Mouse (Mus musculus) cerebellum, postnatal 36 days (tissue): ENCODE results near the gene Pkd1l3.

ENCODE experiments used
- DNase-seq, 2 experiments: peaks; one replicate each; pipeline ENCODE4 v3.0.0; 2021 to 2022; ENCODE audit warnings: mixed read lengths in 2 of 2

Pkd1l3 gene

DNA sequence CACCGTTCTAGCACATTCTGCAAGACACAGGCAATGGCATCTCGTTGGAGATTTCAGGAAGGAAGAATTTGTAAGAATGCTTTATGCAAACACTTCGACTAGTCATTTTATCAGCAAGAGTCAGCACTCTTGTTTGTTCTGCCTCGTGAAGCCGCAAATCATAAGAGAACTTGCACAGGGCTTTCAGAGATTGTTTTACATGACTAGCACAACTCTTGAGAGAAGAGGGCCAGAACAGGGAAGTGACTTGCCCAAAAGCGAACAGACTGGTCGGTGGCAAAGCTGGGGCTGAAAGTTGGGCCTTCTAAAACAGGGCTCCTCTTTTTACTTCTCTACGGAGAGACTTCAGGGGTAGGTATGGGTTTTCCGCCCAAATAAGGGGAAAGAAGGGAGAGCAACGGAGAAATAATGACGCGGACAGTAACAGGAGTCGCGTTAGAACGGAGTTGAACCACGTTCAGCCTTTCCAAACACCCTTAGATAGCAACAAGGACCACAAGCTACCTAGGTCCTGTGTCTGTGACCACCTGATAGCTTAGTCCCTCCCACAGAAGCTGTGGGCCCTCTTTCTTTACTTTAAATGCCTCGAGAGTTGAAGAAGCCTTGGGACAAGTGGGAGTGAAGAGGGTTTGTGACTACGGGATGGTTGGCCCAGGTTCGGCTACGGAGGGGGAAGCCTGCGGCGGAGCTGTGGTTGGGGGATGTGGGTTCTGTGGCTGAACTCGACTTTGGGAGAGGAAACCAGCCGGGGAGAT, 90.4 kb downstream of the Pkd1l3 start:
- peak in 1 of 2 experiments; percentile 15 for DNase-seq

- DNase-seq: peak; percentile 92 to 97
Measured at GRCm38 (mm10) chr8:109705320-109706075, 91.2 kb downstream of the Pkd1l3 start, which contains the start of gene Zfp821. Gene Zfp821, plus strand, starts transcription at chr8:109705546.

GRCm38 (mm10) chr8:109706076-109706873, 92.0 kb downstream of the Pkd1l3 start:
- peak in 1 of 2 experiments; percentile 33 for DNase-seq

GRCm38 (mm10) chr8:109706874-109707237, 92.5 kb downstream of the Pkd1l3 start:
- DNase-seq: peak; percentile 78 to 80

DNA sequence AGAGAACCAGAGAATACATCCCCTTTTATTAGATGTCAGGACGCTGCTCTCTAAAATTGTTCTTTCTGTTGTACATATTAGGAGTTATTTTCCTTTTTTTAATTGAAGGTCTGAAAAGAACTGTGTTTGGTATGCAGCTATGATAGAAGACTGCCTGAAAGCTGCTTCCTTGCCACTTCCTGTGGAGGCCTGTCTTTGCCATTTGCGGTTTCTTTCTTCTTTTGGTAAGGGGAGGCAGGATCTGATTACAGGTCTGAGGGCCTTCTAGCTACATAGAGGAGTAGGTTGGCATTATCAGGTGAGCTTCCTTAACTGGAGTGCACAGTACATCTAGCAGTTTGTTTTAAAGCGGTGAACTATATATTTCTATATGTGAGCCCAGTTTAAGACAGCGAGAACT, 93.6 kb downstream of the Pkd1l3 start:
- DNase-seq: no peak

GRCm38 (mm10) chr8:109712521-109712920, 98.2 kb downstream of the Pkd1l3 start:
- no peak for DNase-seq

DNA sequence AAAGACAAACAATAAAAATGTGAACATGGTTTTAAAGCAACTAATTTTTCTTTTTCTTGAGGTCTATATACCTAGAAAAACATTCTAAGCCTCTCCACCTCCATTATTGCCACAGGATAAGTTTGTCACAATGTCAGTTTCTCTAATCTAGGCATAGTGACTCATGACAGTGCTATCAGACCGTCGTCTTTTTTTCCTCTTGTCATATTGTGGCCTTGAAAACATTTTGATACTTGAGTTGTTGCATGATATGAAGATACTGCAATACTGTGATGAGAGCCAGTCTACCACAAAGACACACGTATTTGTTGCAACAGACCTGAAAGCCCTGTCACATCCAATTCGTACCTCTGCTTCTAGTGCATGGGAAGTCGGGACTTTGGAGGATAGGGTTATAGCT, 100.6 kb downstream of the Pkd1l3 start:
- DNase-seq: no peak
